Mouse (Mus musculus): ENCODE data around the gene Msx2. TPM values are rescaled to one million over a fixed set of nuclear protein-coding genes. Genes with fewer than 3 reads are reported as not detected.

The Msx2 gene
- polyA plus RNA-seq, 1 experiment from 2014 or later, result not detected

GRCm38 (mm10) chr13:53511366-53511765 is 38.5 kb upstream of the Msx2 start:
- DNase-seq (no peak), ATAC-seq (no peak)
- H3K9me3 ChIP-seq (ENCODE audit: low read length), result peaks cover 4% of the 10 kb centered on the region
- H3K4me1 ChIP-seq (ENCODE audit: insufficient read depth), result no peaks in the 10 kb centered on the region
- H3K4me2 ChIP-seq (ENCODE audit: low read depth, low read length), result no peak overlapping the region
- no peaks in the 10 kb centered on the region for H3K27me3 ChIP-seq (ENCODE audit: insufficient read depth, low read length)
- H3K9ac ChIP-seq (replicated peaks), result no peak overlapping the region
- no peaks in the 10 kb centered on the region for H3K36me3 ChIP-seq (replicated peaks; ENCODE audit: insufficient read depth, low read length)
- H3K27ac ChIP-seq (ENCODE audit: low read depth), result no peak overlapping the region
- no peak overlapping the region for H3K4me3 ChIP-seq (ENCODE audit: low read depth, low read length)
- TF ChIP-seq EP300 (IDR thresholded peaks at IDR 0.05; ENCODE audit: low read depth), result no peak
- TF ChIP-seq CTCF (IDR thresholded peaks at IDR 0.05; ENCODE audit: low read depth), result no peak
- 55% methylated on average over 2 of the region's 2 CpGs for WGBS (ENCODE audit: insufficient replicate concordance)

- Histone ChIP-seq H3K27me3 (ENCODE audit: insufficient read depth, low read length) (no peaks in the 10 kb centered on the region), H3K9ac (replicated peaks) (no peak overlapping the region), H3K9me3 (ENCODE audit: low read length) (no peaks in the 10 kb centered on the region), H3K4me1 (ENCODE audit: insufficient read depth) (no peaks in the 10 kb centered on the region), H3K36me3 (replicated peaks; ENCODE audit: insufficient read depth, low read length) (no peaks in the 10 kb centered on the region), H3K27ac (ENCODE audit: low read depth) (no peak overlapping the region), H3K4me3 (ENCODE audit: low read depth, low read length) (no peak overlapping the region), H3K4me2 (ENCODE audit: low read depth, low read length) (no peak overlapping the region)
- no peak for TF ChIP-seq EP300 (IDR thresholded peaks at IDR 0.05; ENCODE audit: low read depth)
- TF ChIP-seq CTCF (IDR thresholded peaks at IDR 0.05; ENCODE audit: low read depth), result no peak
- ATAC-seq, result no peak
- WGBS (ENCODE audit: insufficient replicate concordance), result 35% methylated on average over 6 of the region's 6 CpGs
- no peak for DNase-seq
Observed at GRCm38 (mm10) chr13:53502406-53502805, 29.5 kb upstream of the Msx2 start.

GRCm38 (mm10) chr13:53501561-53502253 is 28.8 kb upstream of the Msx2 start:
- WGBS (ENCODE audit: insufficient replicate concordance), result 26% methylated on average over 10 of the region's 10 CpGs

GRCm38 (mm10) chr13:53501057-53501456 is 28.2 kb upstream of the Msx2 start:
- TF ChIP-seq EP300 (IDR thresholded peaks at IDR 0.05; ENCODE audit: low read depth), result no peak
- Histone ChIP-seq H3K36me3 (replicated peaks; ENCODE audit: insufficient read depth, low read length) (no peaks in the 10 kb centered on the region), H3K9ac (replicated peaks) (no peak overlapping the region), H3K27ac (ENCODE audit: low read depth) (no peak overlapping the region), H3K9me3 (ENCODE audit: low read length) (no peaks in the 10 kb centered on the region), H3K27me3 (ENCODE audit: insufficient read depth, low read length) (no peaks in the 10 kb centered on the region), H3K4me1 (ENCODE audit: insufficient read depth) (no peaks in the 10 kb centered on the region), H3K4me3 (ENCODE audit: low read depth, low read length) (no peak overlapping the region), H3K4me2 (ENCODE audit: low read depth, low read length) (no peak overlapping the region)
- ATAC-seq (no peak), DNase-seq (no peak)
- WGBS (ENCODE audit: insufficient replicate concordance), result 35% methylated on average over 3 of the region's 3 CpGs

More at GRCm38 (mm10) chr13:53501561-53502253, 28.8 kb upstream of the Msx2 start:
- TF ChIP-seq EP300 (IDR thresholded peaks at IDR 0.05; ENCODE audit: low read depth) (no peak), CTCF (IDR thresholded peaks at IDR 0.05; ENCODE audit: low read depth) (no peak)
- no peak for ATAC-seq
- H3K4me2 ChIP-seq (ENCODE audit: low read depth, low read length), result no peak overlapping the region
- H3K4me1 ChIP-seq (ENCODE audit: insufficient read depth), result no peaks in the 10 kb centered on the region
- H3K9ac ChIP-seq (replicated peaks), result no peak overlapping the region
- no peak for DNase-seq
- no peaks in the 10 kb centered on the region for H3K27me3 ChIP-seq (ENCODE audit: insufficient read depth, low read length)
- no peak overlapping the region for H3K4me3 ChIP-seq (ENCODE audit: low read depth, low read length)
- no peaks in the 10 kb centered on the region for H3K36me3 ChIP-seq (replicated peaks; ENCODE audit: insufficient read depth, low read length)
- H3K9me3 ChIP-seq (ENCODE audit: low read length), result no peaks in the 10 kb centered on the region
- no peak overlapping the region for H3K27ac ChIP-seq (ENCODE audit: low read depth)

- Histone ChIP-seq H3K27ac (ENCODE audit: low read depth) (no peak overlapping the region), H3K4me1 (ENCODE audit: insufficient read depth) (no peaks in the 10 kb centered on the region), H3K4me2 (ENCODE audit: low read depth, low read length) (no peak overlapping the region), H3K4me3 (ENCODE audit: low read depth, low read length) (no peak overlapping the region), H3K27me3 (ENCODE audit: insufficient read depth, low read length) (0 out of 2 replicates have a peak, but pooled peaks cover under 1% of the 10 kb centered on the region), H3K9me3 (ENCODE audit: low read length) (no peaks in the 10 kb centered on the region), H3K36me3 (replicated peaks; ENCODE audit: insufficient read depth, low read length) (no peaks in the 10 kb centered on the region), H3K9ac (replicated peaks) (no peak overlapping the region)
- 56% methylated on average over 4 of the region's 4 CpGs for WGBS (ENCODE audit: insufficient replicate concordance)
- no peak for DNase-seq
- TF ChIP-seq CTCF (IDR thresholded peaks at IDR 0.05; ENCODE audit: low read depth) (no peak), EP300 (IDR thresholded peaks at IDR 0.05; ENCODE audit: low read depth) (no peak)
- ATAC-seq, result no peak
Observed at GRCm38 (mm10) chr13:53486512-53486911, 13.6 kb upstream of the Msx2 start.

- 1% methylated on average over 22 of the region's 37 CpGs for WGBS (ENCODE audit: insufficient replicate concordance)
- H3K4me2 ChIP-seq (ENCODE audit: low read depth, low read length), result peak overlapping the region; percentile 61
- no peak overlapping the region for H3K27ac ChIP-seq (ENCODE audit: low read depth)
- peaks cover 78% of the 10 kb centered on the region for H3K27me3 ChIP-seq (ENCODE audit: insufficient read depth, low read length)
- H3K4me1 ChIP-seq (ENCODE audit: insufficient read depth), result peaks cover 5% of the 10 kb centered on the region; the same call in 1 of the 2 replicates
- no peaks in the 10 kb centered on the region for H3K36me3 ChIP-seq (replicated peaks; ENCODE audit: insufficient read depth, low read length)
- ATAC-seq (no peak), DNase-seq (no peak)
- TF ChIP-seq EP300 (IDR thresholded peaks at IDR 0.05; ENCODE audit: low read depth) (no peak), CTCF (IDR thresholded peaks at IDR 0.05; ENCODE audit: low read depth) (no peak)
- peak overlapping the region; percentile 32 for H3K4me3 ChIP-seq (ENCODE audit: low read depth, low read length)
- H3K9ac ChIP-seq (replicated peaks), result no peak overlapping the region
- no peaks in the 10 kb centered on the region for H3K9me3 ChIP-seq (ENCODE audit: low read length)
Observed at GRCm38 (mm10) chr13:53475701-53476188, 2.9 kb upstream of the Msx2 start.

Measured in liver, postnatal 0 days (tissue).